Mouse (Mus musculus) CH12.LX (cell line): Measurements from ENCODE around the gene Gpr108.

Source experiments
- CHD2 ChIP-seq: IDR thresholded peaks from 2 replicates; pipeline ENCODE4 v1.6.1; 2011; ENCODE audit warnings: low read length, improper control_type of control experiment
- CTCF ChIP-seq, 2 experiments: IDR thresholded peaks in 1 of 2; conservative IDR thresholded peaks in 1 of 2; 2 replicates each; pipeline ENCODE4 v1.5.1; 2011 to 2012; ENCODE audit warnings: low read depth in 2 of 2, low read length in 2 of 2, improper control_type of control experiment in 1 of 2, inconsistent platforms in 1 of 2, mild to moderate bottlenecking in 1 of 2, moderate library complexity in 1 of 2
- E2F4 ChIP-seq: IDR thresholded peaks from 2 replicates; pipeline ENCODE4 v1.6.1; 2011; ENCODE audit warnings: low read depth, low read length, improper control_type of control experiment; ENCODE audit not compliant: insufficient replicate concordance
- EP300 ChIP-seq: IDR thresholded peaks from 2 replicates; pipeline ENCODE4 v1.6.1; 2011; ENCODE audit warnings: low read length, improper control_type of control experiment
- GABPA ChIP-seq: IDR thresholded peaks from 2 replicates; pipeline ENCODE4 v1.6.1; 2012; ENCODE audit warnings: low read depth, low read length, improper control_type of control experiment, inconsistent platforms; ENCODE audit not compliant: insufficient replicate concordance
- HCFC1 ChIP-seq: IDR thresholded peaks from 2 replicates; pipeline ENCODE4 v1.6.1; 2012; ENCODE audit warnings: low read depth, mild to moderate bottlenecking, inconsistent platforms, low read length, improper control_type of control experiment
- IRF4 ChIP-seq: IDR thresholded peaks from 2 replicates; pipeline ENCODE4 v1.6.1; 2014; ENCODE audit warnings: low read depth, mild to moderate bottlenecking, inconsistent platforms, low read length, improper control_type of control experiment
- MEF2A ChIP-seq: IDR thresholded peaks from 2 replicates; pipeline ENCODE4 v1.6.1; 2014; ENCODE audit warnings: low read depth, mild to moderate bottlenecking, inconsistent platforms, low read length, improper control_type of control experiment, borderline replicate concordance
- MYC ChIP-seq: IDR thresholded peaks from 2 replicates; pipeline ENCODE4 v1.6.1; 2011; ENCODE audit warnings: low read depth, mild to moderate bottlenecking, improper control_type of control experiment, low read length
- POLR2A ChIP-seq: IDR thresholded peaks from 2 replicates; pipeline ENCODE4 v1.6.1; 2011; ENCODE audit warnings: low read depth, mild to moderate bottlenecking, improper control_type of control experiment, low read length
- RCOR1 ChIP-seq: conservative IDR thresholded peaks from 2 replicates; pipeline ENCODE4 v1.6.1; 2012; ENCODE audit warnings: low read depth, mild to moderate bottlenecking, inconsistent platforms, low read length, improper control_type of control experiment
- USF1 ChIP-seq: IDR thresholded peaks from 2 replicates; pipeline ENCODE4 v1.6.1; 2014; ENCODE audit warnings: low read depth, mild to moderate bottlenecking, inconsistent platforms, low read length, improper control_type of control experiment

DNA sequence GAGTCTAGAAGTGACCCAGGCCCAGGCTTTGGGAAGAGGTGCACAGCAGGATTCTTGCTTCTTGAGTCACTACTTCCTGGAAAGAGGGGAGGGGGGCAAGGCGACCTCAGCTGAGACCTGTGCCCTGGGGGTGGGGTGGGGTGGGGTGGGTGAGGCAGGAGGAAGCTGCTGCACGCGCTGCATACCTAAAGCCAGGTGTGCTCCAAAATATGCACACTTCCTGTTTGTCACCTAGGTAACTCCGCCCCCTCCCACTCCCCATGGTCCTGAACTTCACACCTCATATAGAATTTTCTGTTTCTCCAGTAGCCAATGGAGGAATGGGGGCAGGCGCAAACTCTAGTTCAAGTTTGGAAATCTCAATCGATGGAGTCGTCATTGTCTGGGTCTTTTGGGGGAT is 25.6 kb upstream of the Gpr108 start:
- TF ChIP-seq CHD2 (no peak), POLR2A (no peak), CTCF (conservative IDR thresholded peaks at IDR 0.05 in 1 of 2, IDR thresholded peaks at IDR 0.05 in 1 of 2; ENCODE audit: low read depth in 2 of 2, low read length in 2 of 2) (no peak), E2F4 (no peak), MYC (no peak), USF1 (no peak), RCOR1 (no peak), EP300 (no peak), GABPA (no peak), IRF4 (no peak), HCFC1 (no peak), MEF2A (no peak)
